Mouse (Mus musculus): ENCODE measurements around the gene Gdf15.

Gdf15 gene

GRCm38 (mm10) chr8:70656193-70656790, 24.0 kb upstream of the Gdf15 start:
- DNase-seq: peak; percentile 7

DNA sequence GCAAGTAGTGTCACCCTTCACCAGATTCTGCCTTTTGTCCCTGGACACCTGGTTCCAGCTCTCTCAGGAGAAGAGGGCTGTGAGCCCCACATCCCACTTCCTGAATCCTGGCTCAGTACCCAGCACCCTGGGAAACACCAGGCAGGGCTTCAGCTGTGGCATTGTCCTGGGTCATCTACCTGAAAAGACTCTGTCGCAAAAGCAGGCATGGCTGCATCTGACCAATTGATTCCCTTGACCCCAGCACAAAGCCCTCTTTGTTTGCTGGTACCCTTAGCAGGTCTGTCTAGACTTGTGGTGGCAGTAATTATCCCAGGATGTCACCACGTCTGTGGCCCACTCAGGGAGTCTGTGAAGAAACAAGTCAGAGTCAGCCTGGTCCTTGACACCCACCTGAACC, 23.2 kb upstream of the Gdf15 start:
- DNase-seq: no peak

DNA sequence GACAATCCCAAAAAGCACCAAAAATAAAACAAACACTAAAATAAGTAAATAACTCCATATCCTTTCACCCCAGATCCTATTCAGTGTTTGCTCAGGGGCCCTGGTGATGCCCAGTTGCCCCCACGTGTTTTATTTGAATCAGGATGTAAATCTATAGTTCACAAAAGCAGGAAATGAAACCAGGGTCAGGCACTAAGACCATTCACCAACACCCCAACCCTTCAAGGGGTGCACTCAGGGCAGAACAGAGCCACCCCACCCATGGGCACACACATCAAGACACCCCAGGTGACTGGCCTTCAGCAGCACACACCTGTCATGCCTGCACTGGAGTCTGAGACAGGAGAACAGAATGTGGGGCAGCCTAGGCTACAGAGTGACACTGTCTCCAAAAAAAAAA, 21.9 kb upstream of the Gdf15 start:
- DNase-seq: peak; percentile 8

DNA sequence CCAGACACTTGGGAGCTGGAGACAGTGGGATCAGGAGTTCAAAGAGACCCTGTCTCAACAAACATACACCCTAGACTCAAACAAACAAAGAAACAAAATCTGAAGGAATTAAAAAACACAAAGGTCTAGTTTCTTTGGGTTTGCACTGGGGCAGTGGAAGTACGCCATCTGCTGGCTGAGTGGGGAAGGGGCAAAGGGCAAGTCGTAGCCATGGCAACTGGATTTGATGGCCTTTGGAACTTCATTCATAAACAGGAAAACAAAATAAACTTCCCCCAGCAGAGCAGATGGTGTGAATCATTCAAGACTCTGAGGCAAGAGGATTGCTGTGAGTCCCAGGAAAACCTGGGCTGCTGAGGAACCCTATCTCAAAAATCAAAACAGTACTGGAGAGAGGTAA, 21.0 kb upstream of the Gdf15 start:
- DNase-seq: peak; percentile 78

DNA sequence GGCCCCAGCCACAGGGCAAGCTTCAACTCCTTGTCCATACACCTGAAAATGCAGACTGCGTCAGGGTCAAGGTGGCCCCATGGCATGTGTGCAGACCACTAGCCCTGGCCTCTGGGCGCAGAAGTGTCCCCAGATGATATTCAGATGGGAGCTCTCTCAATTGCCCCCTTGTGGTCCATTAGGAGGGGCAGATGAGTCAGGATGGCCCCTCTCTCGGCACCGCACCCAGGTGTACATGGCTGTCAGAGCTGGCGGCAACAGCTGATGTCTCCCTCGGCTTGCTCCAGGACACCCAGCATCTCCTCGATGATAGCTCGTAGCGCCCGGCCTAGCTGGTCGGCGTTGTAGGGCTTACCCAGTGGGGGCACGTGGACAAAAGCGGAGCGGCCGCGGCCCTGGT, 18.1 kb upstream of the Gdf15 start:
- DNase-seq: peak; percentile 8

- no peak for DNase-seq
These were observed 17.1 kb upstream of the Gdf15 start for GRCm38 (mm10) chr8:70649324-70649723.

GRCm38 (mm10) chr8:70648921-70649320, 16.7 kb upstream of the Gdf15 start:
- no peak for DNase-seq

DNA sequence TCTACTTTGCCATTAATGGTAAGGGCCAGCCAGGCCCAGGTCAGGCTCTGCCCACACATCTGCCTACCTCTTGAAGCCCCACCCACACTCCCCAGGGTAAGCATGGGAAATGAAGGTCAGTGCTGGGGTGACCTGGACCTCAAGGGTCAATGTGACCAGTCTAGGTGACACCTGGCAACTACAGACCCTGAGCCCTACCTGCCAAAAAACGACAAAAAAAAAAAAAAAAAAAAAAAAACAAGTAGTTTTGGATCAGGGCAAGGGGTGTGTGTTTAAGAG, 15.8 kb upstream of the Gdf15 start:
- DNase-seq: no peak

- DNase-seq: no peak
These were observed 15.3 kb upstream of the Gdf15 start for GRCm38 (mm10) chr8:70647343-70648163.

DNA sequence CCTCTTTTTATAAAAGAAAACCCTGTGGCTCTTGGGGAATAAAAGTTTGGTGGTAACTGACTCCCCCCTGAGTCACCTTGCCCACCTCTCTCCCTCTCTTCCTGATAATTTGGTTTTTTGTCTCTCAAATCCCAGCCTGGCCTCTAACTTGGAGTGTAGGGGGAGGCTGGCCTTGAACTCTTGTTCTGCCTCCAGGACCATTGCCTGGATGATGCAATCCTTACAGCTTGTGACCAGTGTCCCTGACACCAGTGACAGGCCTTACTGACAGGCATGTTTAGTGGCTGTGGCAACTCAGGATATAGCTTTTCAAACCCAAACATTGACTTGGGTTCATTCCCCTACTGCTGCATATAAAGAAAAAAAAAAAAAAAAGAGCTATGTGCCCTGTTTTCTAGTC, 14.5 kb upstream of the Gdf15 start:
- DNase-seq: no peak

GRCm38 (mm10) chr8:70646369-70646768, 14.1 kb upstream of the Gdf15 start:
- no peak for DNase-seq

GRCm38 (mm10) chr8:70645501-70646224, 13.4 kb upstream of the Gdf15 start:
- DNase-seq: no peak

DNA sequence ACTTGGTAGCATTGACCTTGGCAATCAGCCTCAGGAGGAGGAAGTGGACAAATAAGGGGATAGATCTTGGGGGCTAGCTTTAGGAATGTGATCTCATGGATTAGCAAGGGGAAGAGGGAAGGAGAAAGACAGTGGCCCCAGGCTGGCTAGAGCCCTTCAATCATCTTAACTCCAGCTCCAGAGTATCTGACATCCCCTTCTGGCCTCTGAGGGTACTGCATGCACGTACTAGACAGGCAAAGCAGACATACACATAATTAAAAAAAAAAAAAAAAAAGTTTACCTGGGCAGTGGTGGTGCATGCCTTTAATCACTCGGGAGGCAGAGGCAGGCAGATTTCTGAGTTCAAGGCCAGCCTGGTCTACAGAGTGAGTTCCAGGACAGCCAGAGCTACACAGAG, 11.8 kb upstream of the Gdf15 start:
- peak; percentile 77 for DNase-seq

DNA sequence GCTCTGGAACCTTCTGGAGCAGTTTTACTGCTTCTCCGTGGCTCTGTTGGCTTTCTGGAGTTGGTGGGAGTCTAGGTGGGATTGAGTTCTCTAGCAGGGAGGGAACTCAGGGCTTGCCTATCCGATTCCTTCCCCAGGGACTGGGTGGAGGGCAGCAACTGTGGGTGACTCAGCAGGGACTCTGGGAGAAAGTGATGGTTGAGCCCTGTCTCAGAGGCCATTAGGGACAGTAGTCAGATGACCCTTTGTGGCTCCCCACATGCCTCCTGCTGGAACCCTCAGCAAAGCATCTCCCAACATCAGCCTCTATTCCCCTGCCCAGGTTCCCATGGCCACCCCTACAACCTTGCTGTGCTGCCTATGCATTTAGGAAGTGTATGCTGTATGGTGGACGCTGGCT, 10.8 kb upstream of the Gdf15 start:
- no peak for DNase-seq

DNA sequence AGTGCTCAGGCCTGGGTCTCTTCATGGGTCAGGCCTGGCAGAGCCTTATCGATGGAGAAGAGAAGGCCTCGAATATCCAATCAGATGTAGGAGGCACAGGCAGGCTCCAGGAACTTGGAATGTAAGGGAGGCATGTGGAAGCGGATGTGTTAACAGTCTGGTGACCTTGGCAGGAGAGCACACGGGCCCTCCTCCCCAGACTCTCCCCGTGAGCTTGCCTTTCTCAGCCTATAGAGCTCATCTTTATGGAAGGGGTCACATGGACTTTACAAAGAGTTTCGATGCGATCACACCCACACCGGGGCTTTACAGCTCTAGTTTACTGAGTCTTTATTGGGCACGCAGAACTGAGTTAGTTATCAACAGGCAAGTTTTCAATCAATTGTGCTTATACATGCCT, 6.5 kb upstream of the Gdf15 start:
- DNase-seq: no peak

- DNase-seq: no peak
These were observed 4.6 kb upstream of the Gdf15 start for GRCm38 (mm10) chr8:70636838-70637237.

GRCm38 (mm10) chr8:70635527-70635926, 3.3 kb upstream of the Gdf15 start:
- no peak for DNase-seq

GRCm38 (mm10) chr8:70634066-70634465, 1.8 kb upstream of the Gdf15 start:
- DNase-seq: no peak

GRCm38 (mm10) chr8:70631436-70631835, 820 bp downstream of the Gdf15 start:
- DNase-seq: no peak

DNA sequence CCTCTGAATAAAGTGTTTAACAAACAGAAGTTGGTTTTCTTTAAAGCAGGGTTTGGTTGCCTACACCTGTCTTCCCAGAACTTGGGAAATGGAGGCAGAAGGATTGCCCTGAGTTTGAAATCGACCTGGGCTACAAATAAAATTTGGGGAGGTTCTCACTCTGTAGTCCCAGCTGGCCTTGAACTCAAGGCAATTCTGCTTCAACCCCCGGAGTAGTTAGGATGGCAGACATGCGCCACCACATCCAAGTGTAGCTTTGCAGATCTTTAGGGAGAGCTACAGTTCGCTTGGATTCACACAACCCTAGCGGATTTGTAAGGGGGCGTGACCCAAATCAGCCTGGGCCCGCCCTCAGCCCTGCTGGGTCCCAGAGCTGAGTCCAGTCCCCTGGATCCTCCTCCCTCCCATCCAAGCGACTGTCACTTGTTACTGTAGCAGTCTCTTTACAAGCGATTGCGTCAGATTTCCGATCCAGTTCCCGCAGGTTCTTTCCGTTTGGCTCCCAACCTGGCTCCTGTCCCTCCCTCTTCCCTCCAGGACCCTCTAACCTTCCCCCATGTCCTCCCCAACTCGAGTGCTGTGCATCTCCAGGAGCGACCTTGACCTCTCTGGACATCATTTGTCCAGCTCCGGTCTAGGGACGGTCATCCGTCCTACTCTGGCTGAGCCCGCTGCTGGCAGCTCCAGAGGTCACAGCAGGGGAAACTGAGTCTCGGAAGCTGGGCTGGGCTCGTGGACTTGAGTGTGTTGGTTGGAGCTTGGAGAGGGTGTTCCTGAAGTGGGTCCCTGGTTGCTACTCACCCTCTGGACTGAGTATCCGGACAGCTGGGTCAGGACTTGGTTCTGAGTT, 1.5 kb downstream of the Gdf15 start:
- DNase-seq: no peak

DNA sequence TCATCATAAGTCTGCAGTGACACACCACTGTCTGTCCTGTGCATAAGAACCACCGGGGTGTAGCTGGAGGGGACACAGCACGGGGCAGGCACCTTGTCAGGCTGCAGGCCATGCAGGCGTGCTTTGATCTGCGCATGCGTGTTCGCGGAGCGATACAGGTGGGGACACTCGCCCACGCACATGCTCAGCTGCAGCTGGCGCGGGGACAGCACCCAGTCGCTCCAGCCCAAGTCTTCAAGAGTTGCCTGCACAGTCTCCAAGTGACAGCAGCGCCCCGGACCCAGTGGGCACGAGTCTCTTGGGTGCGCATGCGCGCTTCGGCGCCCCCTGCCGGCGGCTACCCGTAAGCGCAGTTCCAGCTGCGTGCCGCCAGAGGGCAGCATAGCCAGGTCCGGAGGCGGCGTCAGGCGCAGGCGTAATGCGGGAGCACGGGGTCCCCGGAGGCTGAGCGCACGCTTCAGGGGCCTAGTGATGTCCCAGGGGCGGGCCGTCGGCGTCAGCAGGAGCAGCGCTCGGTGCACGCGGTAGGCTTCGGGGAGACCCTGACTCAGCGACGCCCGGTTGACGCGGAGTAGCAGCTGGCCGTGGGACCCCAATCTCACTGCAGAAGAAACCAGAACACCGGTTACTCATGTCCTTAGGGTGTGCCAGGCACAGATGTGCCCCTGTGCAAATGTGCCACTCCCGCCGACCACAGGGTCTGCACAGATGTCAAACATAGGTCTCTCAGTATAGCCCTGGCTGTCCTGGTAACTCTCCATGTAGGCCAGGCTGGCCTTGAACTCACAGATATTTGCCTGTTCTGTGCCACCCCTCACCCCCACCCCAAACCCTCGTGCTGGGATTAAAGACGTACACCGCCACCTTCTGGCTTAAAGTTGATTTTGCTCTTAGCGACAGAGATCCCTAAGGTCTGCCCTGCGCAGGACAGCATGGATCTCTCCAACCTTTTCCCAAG, 2.4 kb downstream of the Gdf15 start:
- DNase-seq: peak; percentile 94

DNA sequence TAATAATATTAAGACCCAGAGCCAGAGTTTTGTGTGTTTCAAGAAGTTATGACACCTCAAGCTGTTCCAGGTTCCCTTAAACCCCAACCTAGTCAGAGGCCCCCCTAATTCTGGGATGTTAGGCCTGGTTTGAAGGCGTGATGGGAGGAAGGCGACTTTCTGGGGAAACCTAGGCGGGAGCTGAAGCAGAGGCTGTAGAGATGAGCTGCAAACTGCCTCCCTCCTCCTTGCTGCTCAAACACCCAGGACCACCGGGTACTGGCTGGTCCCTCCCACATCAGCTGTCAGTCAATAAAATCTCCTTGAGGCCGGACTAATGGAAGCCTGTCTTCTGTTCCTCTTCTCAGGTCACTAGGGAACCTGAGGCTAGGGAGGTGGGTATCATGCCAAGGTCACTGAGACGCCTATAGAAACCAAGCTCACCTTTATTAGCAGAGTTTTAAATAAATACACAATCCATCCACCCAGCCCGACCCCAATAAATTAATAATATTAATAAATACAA, 3.2 kb downstream of the Gdf15 start:
- peak; percentile 11 for DNase-seq

Data from thymus, postnatal 4 days (tissue).